Mouse (Mus musculus) hindbrain, postnatal 0 days (tissue): ENCODE measurements around the gene Inpp5e. TPM values are rescaled to one million over a fixed set of nuclear protein-coding genes. Genes with fewer than 3 reads are reported as not detected.

ENCODE experiments used
- ATAC-seq: fragments of 200-750 bp; cut with Nextera tagmentation; 2 replicates; pipeline ENCODE4 v1.8.0; 2017; ENCODE audit warnings: mild to moderate bottlenecking, moderate TSS enrichment, moderate library complexity
- DNase-seq: peaks from one replicate; pipeline ENCODE4 v3.0.0-alpha.2; 2015; ENCODE audit warnings: low spot score
- H3K27ac ChIP-seq: fragments of 300-500 bp; sonication (generic); 2 replicates; pipeline ENCODE4 v1.5.1; 2014; ENCODE audit warnings: mild to moderate bottlenecking
- H3K27me3 ChIP-seq: fragments of 300-500 bp; sonication (generic); 2 replicates; pipeline ENCODE4 v1.6.1; 2014; ENCODE audit warnings: low read length, mixed read lengths; ENCODE audit not compliant: insufficient read depth
- H3K36me3 ChIP-seq: fragments of 300-500 bp; sonication (generic); 2 replicates; pipeline ENCODE4 v1.6.1; 2014; ENCODE audit warnings: low read length, mixed read lengths; ENCODE audit not compliant: insufficient read depth
- H3K4me1 ChIP-seq: fragments of 300-500 bp; sonication (generic); 2 replicates; pipeline ENCODE4 v1.6.1; 2014; ENCODE audit warnings: antibody characterized with exemption, low read length, mixed read lengths; ENCODE audit not compliant: insufficient read depth
- H3K4me2 ChIP-seq: fragments of 300-500 bp; sonication (generic); 2 replicates; pipeline ENCODE4 v1.6.1; 2014; ENCODE audit warnings: low read depth, mild to moderate bottlenecking, low read length, moderate library complexity, mixed read lengths
- H3K4me3 ChIP-seq: fragments of 300-500 bp; sonication (generic); 2 replicates; pipeline ENCODE4 v1.5.1; 2014; ENCODE audit warnings: low read length
- H3K9ac ChIP-seq: fragments of 300-500 bp; sonication (generic); replicated peaks from 2 replicates; pipeline ENCODE4 v1.6.1; 2014; ENCODE audit warnings: mild to moderate bottlenecking, low read length, moderate library complexity, mixed read lengths
- H3K9me3 ChIP-seq: fragments of 300-500 bp; sonication (generic); 2 replicates; pipeline ENCODE4 v1.6.1; 2016; ENCODE audit warnings: low read length, mixed read lengths
- CTCF ChIP-seq: IDR thresholded peaks from 2 replicates; pipeline ENCODE4 v1.5.1; 2016; ENCODE audit warnings: antibody characterized with exemption, control low read depth, low read depth
- WGBS: fragments of 180-500 bp; shearing (Covaris S2); extraction: QIAGEN DNeasy Blood & Tissue Kit; methylation state at CpG from one replicate; pipeline ENCODE4 v1.1.7; 2014; 5-methylcytosine and 5-hydroxymethylcytosine counted together
- polyA plus RNA-seq: library from polyadenylated mRNA; unstranded; fragments of >200 nt; fragmentation: Nextera tagmentation; extraction: Ambion mirVana; gene quantifications from 2 replicates; pipeline ENCODE4 v1.2.1, GENCODE M21; 2015
- total RNA-seq: library from RNA; depleted of rRNA; stranded (reverse); fragments of >200 nt; gene quantifications from 2 replicates; pipeline ENCODE4 v1.2.3, GENCODE M21; 2014

Gene Inpp5e
- total and polyA plus RNA-seq, 2 experiments from 2014 or later = 16.3 to 40.6 TPM

DNA sequence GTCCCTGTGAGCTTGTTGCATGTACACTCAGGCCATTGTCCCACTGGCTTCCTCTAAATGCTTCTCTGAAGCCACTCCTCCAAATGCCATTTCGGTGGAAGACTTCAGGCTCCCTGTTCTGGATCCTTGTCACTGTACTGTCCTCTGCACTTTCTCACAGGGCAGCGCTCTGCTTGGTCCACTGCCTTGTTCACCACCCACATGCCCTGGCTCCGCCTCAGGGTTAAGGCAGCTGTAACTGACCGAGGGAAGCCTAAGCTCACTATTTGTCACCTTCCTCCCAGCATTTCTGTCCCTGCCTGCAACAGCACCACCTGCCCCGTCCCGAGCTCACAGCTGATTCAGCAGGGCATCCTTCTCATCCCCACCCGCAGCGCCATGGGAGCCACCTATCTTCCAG, 5.7 kb downstream of the Inpp5e start:
- H3K4me2 ChIP-seq = no peak overlapping the region
- H3K36me3 ChIP-seq = peaks cover 36% of the 10 kb centered on the region
- 83% methylated on average over 8 of the region's 8 CpGs for WGBS
- ATAC-seq (no peak), DNase-seq (no peak)
- no peak for TF ChIP-seq CTCF
- H3K4me3 ChIP-seq = no peak overlapping the region
- H3K27ac ChIP-seq = no peak overlapping the region
- H3K4me1 ChIP-seq = peaks cover 26% of the 10 kb centered on the region
- no peaks in the 10 kb centered on the region for H3K9me3 ChIP-seq
- no peaks in the 10 kb centered on the region for H3K27me3 ChIP-seq
- no peak overlapping the region for H3K9ac ChIP-seq

- Histone ChIP-seq H3K4me3 (no peak overlapping the region), H3K27me3 (no peaks in the 10 kb centered on the region), H3K4me2 (no peak overlapping the region), H3K27ac (no peak overlapping the region), H3K9me3 (no peaks in the 10 kb centered on the region), H3K9ac (no peak overlapping the region), H3K4me1 (peaks cover 16% of the 10 kb centered on the region), H3K36me3 (peaks cover 41% of the 10 kb centered on the region)
- ATAC-seq (no peak), DNase-seq (no peak)
- WGBS = 80% methylated on average over 1 of the region's 1 CpGs
- no peak for TF ChIP-seq CTCF
These were observed 6.7 kb downstream of the Inpp5e start for GRCm38 (mm10) chr2:26402265-26402664.

DNA sequence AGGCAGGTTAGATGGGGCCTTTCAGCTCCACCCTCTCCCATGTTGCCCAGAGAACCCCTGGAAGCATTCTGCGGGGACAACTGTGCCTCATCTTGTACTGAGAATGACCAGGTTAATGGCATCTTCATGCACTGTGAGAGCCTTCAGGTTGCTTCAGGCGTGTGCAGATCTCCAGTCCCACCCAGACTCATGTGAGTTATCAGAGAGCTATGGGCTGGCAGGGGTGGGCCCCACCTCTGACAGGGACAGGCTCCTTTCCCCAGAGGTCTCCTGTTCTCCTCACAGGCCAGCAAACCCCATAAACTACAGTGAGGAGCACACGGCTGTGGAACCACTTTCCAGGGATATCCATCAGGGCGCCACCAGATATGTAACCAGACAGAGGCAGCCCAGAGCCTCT, 8.0 kb downstream of the Inpp5e start:
- H3K9ac ChIP-seq = no peak overlapping the region
- DNase-seq = no peak
- H3K27me3 ChIP-seq = no peaks in the 10 kb centered on the region
- H3K4me3 ChIP-seq = no peak overlapping the region
- H3K36me3 ChIP-seq = peaks cover 54% of the 10 kb centered on the region
- H3K27ac ChIP-seq = no peak overlapping the region
- no peak for TF ChIP-seq CTCF
- no peaks in the 10 kb centered on the region for H3K9me3 ChIP-seq
- H3K4me1 ChIP-seq = peaks cover 4% of the 10 kb centered on the region
- WGBS = 95% methylated on average over 4 of the region's 4 CpGs
- H3K4me2 ChIP-seq = no peak overlapping the region
- no peak for ATAC-seq

- H3K9me3 ChIP-seq = no peaks in the 10 kb centered on the region
- H3K9ac ChIP-seq = no peak overlapping the region
- H3K36me3 ChIP-seq = peaks cover 61% of the 10 kb centered on the region
- no peak overlapping the region for H3K27ac ChIP-seq
- no peak for DNase-seq
- H3K27me3 ChIP-seq = no peaks in the 10 kb centered on the region
- ATAC-seq = no peak
- H3K4me3 ChIP-seq = no peak overlapping the region
- WGBS = 91% methylated on average over 5 of the region's 5 CpGs
- no peak for TF ChIP-seq CTCF
- H3K4me1 ChIP-seq = no peaks in the 10 kb centered on the region
- H3K4me2 ChIP-seq = no peak overlapping the region
These were observed 8.7 kb downstream of the Inpp5e start for GRCm38 (mm10) chr2:26400296-26400695.

DNA sequence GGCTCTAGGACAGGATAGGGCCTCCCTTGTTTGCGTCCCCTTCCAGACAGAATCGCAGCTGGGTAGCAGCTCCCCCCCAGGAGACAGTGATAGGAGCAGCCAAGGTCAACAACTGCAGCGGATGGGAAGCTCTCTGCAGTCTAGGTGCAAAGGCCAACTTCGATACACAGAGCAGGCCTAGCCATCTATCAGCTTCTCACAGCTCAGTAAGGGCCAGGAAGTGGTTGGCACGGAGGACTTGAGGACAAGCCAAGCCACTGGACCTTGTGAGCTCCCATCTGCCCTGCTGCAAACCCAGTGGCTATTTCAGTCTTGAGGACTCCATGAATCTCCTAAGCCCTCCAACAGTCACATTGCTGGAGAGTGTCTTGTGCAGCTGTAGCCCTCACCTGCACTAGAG, 9.4 kb downstream of the Inpp5e start:
- Histone ChIP-seq H3K4me1 (no peaks in the 10 kb centered on the region), H3K9me3 (no peaks in the 10 kb centered on the region), H3K27ac (no peak overlapping the region), H3K9ac (no peak overlapping the region), H3K27me3 (no peaks in the 10 kb centered on the region), H3K4me2 (no peak overlapping the region), H3K36me3 (peaks cover 68% of the 10 kb centered on the region), H3K4me3 (no peak overlapping the region)
- WGBS = 79% methylated on average over 5 of the region's 5 CpGs
- ATAC-seq (no peak), DNase-seq (no peak)
- no peak for TF ChIP-seq CTCF

GRCm38 (mm10) chr2:26398978-26399377, 10.0 kb downstream of the Inpp5e start:
- ATAC-seq = no peak; the same call in 1 of the 2 replicates
- Histone ChIP-seq H3K27ac (no peak overlapping the region), H3K27me3 (no peaks in the 10 kb centered on the region), H3K4me3 (no peak overlapping the region), H3K4me1 (no peaks in the 10 kb centered on the region), H3K4me2 (no peak overlapping the region), H3K9me3 (no peaks in the 10 kb centered on the region), H3K9ac (no peak overlapping the region), H3K36me3 (peaks cover 74% of the 10 kb centered on the region)
- TF ChIP-seq CTCF = no peak
- DNase-seq = no peak
- 86% methylated on average over 8 of the region's 8 CpGs for WGBS

GRCm38 (mm10) chr2:26391617-26392016, 17.4 kb downstream of the Inpp5e start:
- Histone ChIP-seq H3K9me3 (no peaks in the 10 kb centered on the region), H3K4me1 (no peaks in the 10 kb centered on the region; the same call in 1 of the 2 replicates), H3K27me3 (no peaks in the 10 kb centered on the region), H3K27ac (no peak overlapping the region), H3K36me3 (peaks cover 67% of the 10 kb centered on the region), H3K9ac (no peak overlapping the region), H3K4me3 (no peak overlapping the region), H3K4me2 (no peak overlapping the region)
- 87% methylated on average over 6 of the region's 6 CpGs for WGBS
- DNase-seq = no peak
- ATAC-seq = no peak
- no peak for TF ChIP-seq CTCF
